Mouse (Mus musculus) cerebellum, adult 2 months (tissue): ENCODE data around the gene Mrs2. TPM values are rescaled to one million over a fixed set of nuclear protein-coding genes. Genes with fewer than 3 reads are reported as not detected.

Experiments
- DNase-seq, 2 experiments: peaks; one replicate each; pipeline ENCODE4 v3.0.0; 2021
- H3K27ac ChIP-seq: fragments of 200-500 bp; 2 replicates; pipeline ENCODE4 v1.5.1; 2012; ENCODE audit warnings: low read length, control low read depth, inconsistent platforms; ENCODE audit not compliant: insufficient read depth
- H3K27me3 ChIP-seq: fragments of 200-500 bp; 2 replicates; pipeline ENCODE4 v1.6.1; 2012; ENCODE audit warnings: inconsistent platforms, mild to moderate bottlenecking, low read length, moderate library complexity; ENCODE audit not compliant: control insufficient read depth, insufficient read depth
- H3K4me1 ChIP-seq: fragments of 200-500 bp; 2 replicates; pipeline ENCODE4 v1.6.1; 2011; ENCODE audit warnings: low read length; ENCODE audit not compliant: control insufficient read depth, insufficient read depth
- H3K4me3 ChIP-seq: fragments of 200-500 bp; replicated peaks from 2 replicates; pipeline ENCODE3; 2011; ENCODE audit warnings: mild to moderate bottlenecking, low read depth, low read length, control low read depth; ENCODE audit not compliant: insufficient read depth
- CTCF ChIP-seq: fragments of 200-500 bp; IDR thresholded peaks from 2 replicates; pipeline ENCODE4 v1.5.1; 2011; ENCODE audit warnings: low read depth, mild to moderate bottlenecking, control low read depth, low read length, moderate library complexity, borderline replicate concordance; ENCODE audit not compliant: insufficient read depth
- POLR2A ChIP-seq: fragments of 200-500 bp; IDR thresholded peaks from 2 replicates; pipeline ENCODE4 v1.6.1; 2011; ENCODE audit warnings: low read length, control low read depth, borderline replicate concordance; ENCODE audit not compliant: insufficient read depth
- WGBS: fragments of 180-500 bp; shearing (Covaris S2); methylation state at CpG from one replicate; pipeline ENCODE4 v1.1.7; 2018; 5-methylcytosine and 5-hydroxymethylcytosine counted together
- polyA plus RNA-seq: library from polyadenylated mRNA; depleted of rRNA; stranded (reverse); fragments of >200 nt; gene quantifications from 2 replicates; pipeline ENCODE4 v1.2.3, GENCODE M21; 2012

Mrs2 gene
- polyA plus RNA-seq, 1 experiment, result 49.0 TPM

- Histone ChIP-seq H3K4me1 (no peaks in the 10 kb centered on the region), H3K4me3 (no peak overlapping the region), H3K27ac (no peak overlapping the region), H3K27me3 (no peaks in the 10 kb centered on the region)
- TF ChIP-seq CTCF, result no peak
- TF ChIP-seq POLR2A, result no peak
- DNase-seq, result no peak
- 62% methylated on average over 2 of the region's 2 CpGs for WGBS
Observed at GRCm38 (mm10) chr13:25039488-25039887, 19.3 kb upstream of the Mrs2 start.

- DNase-seq, result no peak
- no peak overlapping the region for H3K4me3 ChIP-seq
- H3K4me1 ChIP-seq, result no peaks in the 10 kb centered on the region
- no peak overlapping the region for H3K27ac ChIP-seq
- no peaks in the 10 kb centered on the region for H3K27me3 ChIP-seq
- TF ChIP-seq CTCF (no peak), POLR2A (no peak)
- 67% methylated on average over 3 of the region's 3 CpGs for WGBS
Observed at GRCm38 (mm10) chr13:25027114-25027425, 6.9 kb upstream of the Mrs2 start.

GRCm38 (mm10) chr13:25026409-25027113 is 6.4 kb upstream of the Mrs2 start:
- TF ChIP-seq POLR2A (no peak), CTCF (no peak)
- no peak overlapping the region for H3K27ac ChIP-seq
- H3K27me3 ChIP-seq, result no peaks in the 10 kb centered on the region
- H3K4me1 ChIP-seq, result no peaks in the 10 kb centered on the region
- DNase-seq, result no peak
- WGBS, result 89% methylated on average over 6 of the region's 6 CpGs
- H3K4me3 ChIP-seq, result no peak overlapping the region

GRCm38 (mm10) chr13:25024655-25025054 is 4.5 kb upstream of the Mrs2 start:
- Histone ChIP-seq H3K4me3 (no peak overlapping the region), H3K27me3 (no peaks in the 10 kb centered on the region), H3K27ac (no peak overlapping the region), H3K4me1 (no peaks in the 10 kb centered on the region)
- TF ChIP-seq CTCF (no peak), POLR2A (no peak)
- DNase-seq, result no peak
- WGBS, result 34% methylated on average over 2 of the region's 2 CpGs

GRCm38 (mm10) chr13:25023129-25023528 is 3.0 kb upstream of the Mrs2 start:
- 71% methylated on average over 3 of the region's 3 CpGs for WGBS
- Histone ChIP-seq H3K27me3 (no peaks in the 10 kb centered on the region), H3K4me1 (peaks cover 5% of the 10 kb centered on the region), H3K4me3 (no peak overlapping the region), H3K27ac (no peak overlapping the region)
- TF ChIP-seq CTCF, result no peak
- no peak for TF ChIP-seq POLR2A
- DNase-seq, result no peak

GRCm38 (mm10) chr13:25022386-25022785 is 2.2 kb upstream of the Mrs2 start:
- H3K4me3 ChIP-seq, result no peak overlapping the region
- 67% methylated on average over 4 of the region's 4 CpGs for WGBS
- H3K27ac ChIP-seq, result no peak overlapping the region
- H3K4me1 ChIP-seq, result peaks cover 5% of the 10 kb centered on the region
- TF ChIP-seq POLR2A (no peak), CTCF (no peak)
- no peak for DNase-seq
- H3K27me3 ChIP-seq, result no peaks in the 10 kb centered on the region

GRCm38 (mm10) chr13:25020540-25020892 is 337 bp upstream of the Mrs2 start:
- no peaks in the 10 kb centered on the region for H3K27me3 ChIP-seq
- WGBS, result 46% methylated on average over 4 of the region's 4 CpGs
- H3K4me3 ChIP-seq, result peak overlapping the region; percentile 69
- no peak for DNase-seq
- H3K4me1 ChIP-seq, result peaks cover 5% of the 10 kb centered on the region
- TF ChIP-seq CTCF, result no peak
- H3K27ac ChIP-seq, result no peak overlapping the region; the same call in 1 of the 2 replicates

- Histone ChIP-seq H3K4me1 (peaks cover 5% of the 10 kb centered on the region), H3K27me3 (no peaks in the 10 kb centered on the region), H3K27ac (no peak overlapping the region), H3K4me3 (peak overlapping the region; percentile 9)
- WGBS, result 91% methylated on average over 9 of the region's 9 CpGs
- no peak for TF ChIP-seq POLR2A
- no peak for TF ChIP-seq CTCF
- no peak for DNase-seq
Observed at GRCm38 (mm10) chr13:25018316-25018715, 1.9 kb downstream of the Mrs2 start.

GRCm38 (mm10) chr13:25007115-25007514 is 13.1 kb downstream of the Mrs2 start:
- Histone ChIP-seq H3K27ac (no peak overlapping the region), H3K27me3 (no peaks in the 10 kb centered on the region), H3K4me3 (no peak overlapping the region), H3K4me1 (no peaks in the 10 kb centered on the region)
- peak; percentile 24 to 55 for DNase-seq
- TF ChIP-seq POLR2A (no peak), CTCF (peak; percentile 29; the same call in 1 of the 2 replicates)
- WGBS, result 48% methylated on average over 8 of the region's 8 CpGs
